Mouse (Mus musculus): ENCODE data around the gene Kcns1.

DNA sequence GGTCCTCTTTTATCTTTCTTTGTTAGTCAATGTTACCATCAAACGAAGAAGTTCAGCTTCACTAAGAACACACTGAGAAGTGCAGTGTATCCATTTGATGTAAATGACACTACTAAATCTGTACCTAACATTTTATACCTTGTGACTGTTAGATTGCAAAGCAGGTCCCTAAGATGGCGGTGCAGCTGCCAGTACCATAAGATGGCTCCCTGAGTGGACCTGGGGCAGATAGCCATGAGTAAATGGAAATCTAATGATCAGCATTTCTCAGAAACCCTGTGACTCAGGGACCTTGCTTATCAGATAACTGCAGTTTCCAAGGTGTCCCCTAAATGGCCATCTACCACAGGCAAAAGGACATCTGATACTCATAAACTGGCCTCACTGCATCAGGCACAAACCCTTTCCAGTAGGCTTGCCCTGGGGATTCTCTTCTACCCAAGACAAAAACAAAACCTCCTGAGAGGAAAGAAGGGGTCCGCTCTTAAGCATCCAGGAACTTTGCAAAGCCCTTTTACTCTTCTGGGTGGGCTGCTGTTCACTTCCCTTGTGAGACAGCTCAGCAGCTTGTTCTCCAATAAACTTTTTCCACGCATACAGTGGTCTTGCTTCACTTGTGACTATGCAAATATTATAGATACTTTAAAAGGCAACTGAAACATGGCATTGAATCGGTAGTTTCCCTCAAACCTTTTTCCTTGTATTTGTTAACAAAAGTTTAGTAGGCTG lies 25.2 kb upstream of the Kcns1 start:
- TF ChIP-seq EP300 (IDR thresholded peaks at IDR 0.05; ENCODE audit: low read depth) (no peak), CTCF (IDR thresholded peaks at IDR 0.05; ENCODE audit: low read depth) (no peak)

Measured in heart, postnatal 0 days (tissue).